Mouse (Mus musculus) heart, postnatal 4 days (tissue): Measurements from ENCODE around the gene Olfr1330. TPM values are rescaled to one million over a fixed set of nuclear protein-coding genes. Genes with fewer than 3 reads are reported as not detected.
"Not testable (repeated sequence)": the region's sequence is repeated elsewhere in the genome, so short reads cannot be mapped to it uniquely, and the experiment has no call there.

ENCODE experiments used
- DNase-seq: peaks from one replicate; pipeline ENCODE4 v3.0.0; 2021
- total RNA-seq, 2 experiments: library from RNA; stranded (reverse); gene quantifications; 2 replicates each; pipeline ENCODE4 v1.2.3; 2021

Gene Olfr1330
- total RNA-seq, result not detected

DNA sequence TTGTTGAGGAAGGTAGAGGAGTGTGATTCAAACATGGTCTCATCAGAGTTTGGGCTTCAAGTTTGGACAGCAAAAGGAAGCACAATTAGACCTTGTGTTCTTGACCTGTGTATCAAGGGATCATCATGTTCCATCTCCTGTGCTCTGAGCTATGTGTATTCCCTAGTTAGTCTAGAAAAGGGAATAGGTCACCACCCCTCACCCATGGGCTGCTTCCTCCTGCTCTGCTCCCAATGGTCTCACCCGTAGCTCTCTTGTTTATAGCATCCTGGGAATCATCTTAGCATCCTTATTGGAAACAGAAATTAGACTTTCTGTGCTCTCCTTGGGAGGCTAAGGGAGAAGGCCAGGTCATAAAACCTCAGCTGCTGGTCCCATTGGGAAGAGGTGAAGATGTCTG is at the start of gene Olfr1330:
Olfr1330 (plus strand) TSS at position 301 of the 400 bp plus-strand sequence.
- DNase-seq, result no peak

- DNase-seq, result peak; percentile 5
Measured at GRCm38 (mm10) chr4:118861791-118862190, 26.6 kb upstream of the Olfr1330 start.

GRCm38 (mm10) chr4:118862704-118863103 is 25.7 kb upstream of the Olfr1330 start:
- peak; percentile 32 for DNase-seq

DNA sequence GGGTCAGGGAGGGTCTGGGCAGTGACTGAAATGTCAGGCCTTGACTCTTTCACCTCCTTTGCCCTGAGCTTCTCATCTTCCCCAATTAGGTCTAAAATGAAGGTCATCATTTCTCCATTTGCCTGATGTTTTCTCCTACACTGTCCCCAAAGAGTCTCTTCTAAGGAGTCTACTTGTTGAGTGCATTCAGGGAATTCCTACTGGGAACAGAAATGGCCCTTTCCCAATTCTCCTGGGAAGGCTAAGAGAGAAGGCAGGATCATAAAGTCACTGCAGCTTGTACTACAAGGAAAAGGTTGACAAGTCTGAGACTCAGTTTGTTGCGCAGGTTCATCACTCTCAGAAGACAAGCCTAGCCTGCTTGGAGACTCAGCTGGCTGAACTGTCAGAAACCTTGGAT is 24.0 kb upstream of the Olfr1330 start, which contains the start of gene Olfr1331:
Olfr1331 (plus strand) TSS at position 301 of the 400 bp plus-strand sequence.
- no peak for DNase-seq

- DNase-seq, result peak; percentile 24
Measured at GRCm38 (mm10) chr4:118867566-118867965, 20.8 kb upstream of the Olfr1330 start.

DNA sequence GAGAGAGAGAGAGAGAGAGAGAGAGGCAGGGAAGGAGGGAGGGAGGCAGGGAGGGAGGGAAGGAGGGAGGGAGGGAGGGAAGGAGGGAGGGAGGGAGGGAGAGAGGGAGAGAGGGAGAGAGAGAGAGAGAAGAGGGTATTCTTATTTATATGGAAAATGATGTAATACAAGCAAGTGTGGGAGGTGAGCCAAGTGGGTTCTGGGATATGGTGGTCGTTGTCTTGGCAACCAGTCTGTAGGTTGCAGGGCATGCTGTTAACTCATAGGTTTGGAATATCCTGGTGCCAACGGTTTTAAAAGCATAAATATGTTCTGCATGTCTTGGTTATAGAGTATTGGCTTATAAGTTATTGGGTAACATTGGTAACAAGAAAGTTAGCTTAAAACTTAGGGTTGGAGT is 13.6 kb downstream of the Olfr1330 start:
- DNase-seq, result no peak

- DNase-seq, result not testable (repeated sequence)
Measured at GRCm38 (mm10) chr4:118917365-118917764, 29.0 kb downstream of the Olfr1330 start, which contains the start of gene Olfr1329. Gene Olfr1329 (minus strand): TSS chr4:118917465.

DNA sequence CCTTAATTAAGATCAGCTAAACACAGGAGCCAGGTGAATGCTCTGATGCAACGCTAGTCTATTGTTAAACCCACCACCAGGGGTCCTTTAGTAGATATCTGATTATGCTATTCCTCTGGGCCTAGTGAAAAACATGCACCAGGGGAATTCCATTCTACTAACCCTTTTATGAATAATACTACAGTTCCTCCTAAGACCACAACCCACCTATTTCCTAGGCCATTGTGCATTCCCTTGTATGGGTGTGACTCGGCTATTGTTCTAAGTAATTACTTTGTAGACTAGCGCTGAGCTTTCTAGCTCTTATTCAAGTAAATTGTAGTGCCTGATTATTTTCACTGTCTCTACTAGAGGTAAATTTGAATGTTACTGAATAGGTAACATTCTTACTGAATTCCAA is 42.9 kb downstream of the Olfr1330 start:
- DNase-seq, result not testable (repeated sequence)

- no peak for DNase-seq
Measured at GRCm38 (mm10) chr4:118938512-118938911, 50.1 kb downstream of the Olfr1330 start, which contains the start of gene Olfr1328. Gene Olfr1328 (minus strand): TSS chr4:118938612.

Other genes with a start within 250 kb of the Olfr1330 start
- gene Olfr62, start 229.6 kb upstream of the Olfr1330 start, total RNA-seq, result not detected
- not detected for gene Olfr1342, start 195.8 kb upstream of the Olfr1330 start, total RNA-seq
- not detected for gene Olfr1341, start 185.1 kb upstream of the Olfr1330 start, total RNA-seq
- not detected for gene Olfr1340, start 168.5 kb upstream of the Olfr1330 start, total RNA-seq
- not detected for gene Olfr1339, start 156.4 kb upstream of the Olfr1330 start, total RNA-seq
- gene Olfr1338, start 129.9 kb upstream of the Olfr1330 start, total RNA-seq, result not detected
- not detected for gene Olfr1337, start 106.0 kb upstream of the Olfr1330 start, total RNA-seq
- gene Olfr1335, start 78.7 kb upstream of the Olfr1330 start, total RNA-seq, result not detected
- gene Olfr1333, start 52.3 kb upstream of the Olfr1330 start, total RNA-seq, result not detected
- gene Olfr1331, start 23.9 kb upstream of the Olfr1330 start, total RNA-seq, result not detected
- not detected for gene Olfr1329, start 28.9 kb downstream of the Olfr1330 start, total RNA-seq
- not detected for gene Olfr1328, start 50.0 kb downstream of the Olfr1330 start, total RNA-seq
- not detected for gene Lao1, start 73.0 kb downstream of the Olfr1330 start, total RNA-seq
- gene Slc2a1, start 220.1 kb downstream of the Olfr1330 start, total RNA-seq, result 10 to 100 TPM; 15.2 to 16.2 TPM